Mouse (Mus musculus) lung, postnatal 0 days (tissue): ENCODE data around the gene Cptp.

ENCODE experiments used
- CTCF ChIP-seq: IDR thresholded peaks from 2 replicates; pipeline ENCODE4 v1.5.1; 2016; ENCODE audit warnings: antibody characterized with exemption, mild to moderate bottlenecking
- EP300 ChIP-seq: IDR thresholded peaks from 2 replicates; pipeline ENCODE4 v1.6.1; 2016; ENCODE audit warnings: antibody characterized with exemption, mild to moderate bottlenecking, control low read depth

GRCm38 (mm10) chr4:155817533-155817932 is 51.7 kb downstream of the Cptp start:
- TF ChIP-seq CTCF, result no peak
- TF ChIP-seq EP300, result no peak
